Mouse (Mus musculus) embryo, embryonic 10 days (tissue): Measurements from ENCODE around the gene Fli1.

Experiments used
- DNase-seq: peaks from one replicate; pipeline ENCODE4 v3.0.0-alpha.2; 2015; ENCODE audit warnings: low spot score

Gene Fli1

GRCm38 (mm10) chr9:32542212-32543039 is at the start of gene Fli1:
Fli1 (minus strand) TSS chr9:32542861.
- DNase-seq, result no peak

DNA sequence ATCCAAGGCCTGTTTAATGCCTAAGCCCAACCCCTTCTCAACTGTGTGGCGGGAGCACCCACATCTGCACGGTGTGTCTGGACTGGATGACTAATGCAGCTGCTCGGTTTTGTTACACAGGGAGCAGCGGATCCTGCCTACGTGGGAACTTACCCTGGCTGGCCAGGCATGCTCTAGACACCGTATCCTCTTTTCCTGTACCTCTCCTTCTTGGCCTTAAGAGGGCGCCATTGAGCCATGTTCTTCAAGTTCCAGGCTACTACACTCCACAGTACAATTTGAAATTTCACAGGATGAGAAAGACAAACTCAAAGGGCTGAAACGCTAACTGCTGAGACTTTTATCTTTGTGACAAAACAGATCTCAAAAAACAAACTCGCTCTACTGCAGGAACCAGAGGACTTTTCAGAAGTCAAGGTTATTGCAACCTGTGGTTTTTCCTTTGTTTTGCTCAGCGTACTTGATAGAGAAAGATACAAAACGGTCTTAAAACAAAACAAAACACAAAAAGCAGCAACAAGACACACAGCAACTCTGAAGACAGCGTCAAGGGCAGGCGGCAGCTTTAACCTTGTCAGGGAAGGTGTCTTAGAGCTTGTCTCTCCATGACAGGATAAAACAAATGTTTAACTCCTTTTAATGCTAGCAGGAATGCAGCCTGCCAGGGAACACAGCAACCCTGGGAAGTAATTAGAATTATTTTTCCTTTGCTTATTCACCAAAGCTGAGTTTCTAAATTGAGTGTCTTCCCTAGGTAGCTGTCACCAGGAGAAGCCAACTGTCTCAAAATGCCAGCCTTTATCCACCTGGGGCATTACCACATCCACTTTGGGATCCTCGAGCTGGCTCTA is 49.3 kb upstream of the Fli1 start:
- DNase-seq, result peak; percentile 96

- DNase-seq, result no peak
These were observed 47.9 kb upstream of the Fli1 start for GRCm38 (mm10) chr9:32590571-32590970.

DNA sequence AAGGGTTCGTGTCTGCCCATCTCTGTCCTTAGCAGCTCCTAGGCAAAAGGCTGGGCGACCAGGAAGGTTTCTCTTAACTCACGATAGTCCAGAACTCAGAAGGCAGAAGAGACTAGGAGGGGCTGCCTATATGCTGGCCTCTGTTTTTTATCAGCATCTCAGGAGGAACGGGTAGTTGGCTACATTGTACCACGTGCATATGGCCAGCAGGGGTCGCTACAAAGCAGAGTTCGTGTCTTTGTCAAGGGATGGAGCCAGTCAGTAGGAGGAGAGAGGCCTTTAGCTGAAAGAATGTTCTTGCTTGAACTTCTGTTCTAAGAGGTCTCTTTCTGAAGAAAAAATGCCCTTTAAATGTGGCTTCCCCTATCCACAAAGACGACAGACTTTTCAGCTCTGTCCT is 47.2 kb upstream of the Fli1 start:
- peak; percentile 96 for DNase-seq

DNA sequence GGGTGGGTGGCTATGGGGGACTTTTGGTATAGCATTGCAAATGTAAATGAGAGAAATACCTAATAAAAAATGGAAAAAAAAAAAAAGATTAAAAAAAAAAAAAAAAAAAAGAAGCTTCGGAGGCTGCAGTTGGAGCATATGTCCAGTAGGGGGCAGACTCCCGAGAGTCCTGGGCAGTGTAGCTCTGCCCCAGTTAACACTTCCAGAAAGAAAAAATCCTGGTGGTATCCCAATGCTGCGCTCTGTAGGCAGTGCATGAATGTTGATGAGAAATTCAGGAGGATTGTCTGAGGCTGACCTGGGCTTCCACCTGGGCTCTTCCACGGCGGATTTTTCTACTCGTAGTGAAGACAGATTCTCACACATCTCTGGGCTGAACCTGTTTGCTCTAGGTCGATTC is 42.7 kb upstream of the Fli1 start:
- DNase-seq, result no peak

GRCm38 (mm10) chr9:32583905-32584304 is 41.2 kb upstream of the Fli1 start:
- DNase-seq, result no peak

DNA sequence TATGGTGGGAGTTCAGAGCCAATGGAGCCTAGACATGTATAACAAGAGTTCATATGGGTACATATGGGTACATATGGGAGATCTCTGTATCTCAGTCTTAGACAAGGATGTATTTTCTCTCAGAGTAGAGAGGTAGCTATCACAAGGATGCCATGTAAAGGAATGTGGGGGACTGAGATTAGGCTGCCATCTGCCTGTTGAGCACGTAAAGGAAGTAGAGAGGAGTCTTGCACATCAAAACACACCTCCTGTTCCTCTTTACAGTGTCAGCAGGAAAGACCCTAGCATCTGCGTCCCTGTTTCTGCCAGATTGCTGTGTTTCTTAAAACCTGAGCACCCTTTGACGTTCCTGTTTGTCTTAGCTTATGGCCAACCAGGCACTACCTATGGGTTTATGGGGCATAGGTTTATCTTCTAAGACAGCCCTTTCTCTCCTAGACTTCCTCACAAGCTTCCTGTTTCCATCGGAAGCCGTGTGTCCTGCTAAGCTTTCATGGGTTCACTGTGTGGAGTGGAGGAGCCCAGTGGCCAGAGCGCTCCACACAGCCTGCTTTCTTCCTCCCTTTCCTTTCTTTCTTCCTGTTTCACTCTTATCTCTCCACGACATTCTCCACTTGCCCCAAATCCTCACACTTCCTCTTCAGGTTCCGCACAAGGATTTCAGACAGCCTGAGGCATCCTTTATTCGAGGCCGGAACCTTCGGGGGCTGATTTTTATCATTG is 39.4 kb upstream of the Fli1 start:
- DNase-seq, result no peak

DNA sequence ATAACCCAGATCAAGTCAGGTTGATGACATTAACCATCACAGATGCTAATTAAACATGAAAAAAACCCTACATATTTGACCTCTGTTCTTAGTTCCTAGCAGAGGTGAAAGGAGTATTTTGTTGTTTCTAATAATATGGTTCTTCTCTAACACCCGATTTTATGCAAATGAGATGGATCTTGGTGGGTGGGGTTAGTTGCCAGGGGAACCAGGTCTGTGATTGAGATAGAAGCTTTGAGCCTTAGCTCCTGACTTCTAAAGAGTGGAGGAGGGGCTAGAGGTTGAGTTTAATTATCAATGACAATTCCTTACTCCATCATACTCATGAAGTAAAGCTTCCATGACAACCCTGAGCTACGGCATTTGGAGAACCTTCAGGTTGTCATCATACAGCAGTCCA is 35.8 kb upstream of the Fli1 start:
- DNase-seq, result no peak

DNA sequence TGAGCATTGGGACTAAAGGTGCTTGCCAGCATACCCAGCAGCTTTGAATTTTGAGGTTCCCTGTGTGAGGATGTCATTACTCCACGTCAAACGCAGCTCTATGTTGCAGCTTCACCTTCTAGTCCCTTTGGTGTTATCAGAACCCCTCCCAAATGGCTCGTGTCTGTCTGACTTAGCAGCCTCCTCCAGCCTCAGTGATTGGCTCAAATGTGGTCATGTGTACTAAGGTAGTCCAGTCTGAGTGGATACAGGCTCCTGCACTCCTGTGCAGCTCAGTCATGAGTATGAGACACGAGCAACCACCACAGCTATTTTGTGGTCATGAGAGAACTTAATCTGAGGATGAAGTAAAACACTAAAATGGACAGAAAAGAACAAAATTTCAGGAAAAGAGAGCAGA is 31.0 kb upstream of the Fli1 start:
- no peak for DNase-seq

DNA sequence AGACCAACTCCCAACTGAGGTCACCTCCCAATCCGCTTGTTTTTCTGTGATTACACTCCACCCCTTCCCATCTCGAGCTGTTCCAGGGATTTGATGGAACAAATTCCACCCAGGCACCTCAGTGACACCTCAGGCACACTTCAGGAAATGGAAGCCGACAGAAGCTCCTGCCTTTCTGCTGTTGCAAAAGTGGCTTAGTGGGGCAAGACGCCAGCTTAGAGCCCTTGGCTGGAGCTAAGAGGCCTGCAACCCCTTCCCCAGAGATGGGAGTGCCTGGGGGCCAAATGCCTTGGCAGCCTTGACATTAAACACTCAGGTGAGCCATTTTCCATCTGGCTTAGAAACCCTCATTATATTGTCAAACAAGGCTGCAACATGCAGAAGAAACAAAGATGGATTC is 29.0 kb upstream of the Fli1 start:
- no peak for DNase-seq

GRCm38 (mm10) chr9:32570547-32570946 is 27.9 kb upstream of the Fli1 start:
- DNase-seq, result no peak

- DNase-seq, result no peak
These were observed 26.6 kb upstream of the Fli1 start for GRCm38 (mm10) chr9:32569261-32569660.

DNA sequence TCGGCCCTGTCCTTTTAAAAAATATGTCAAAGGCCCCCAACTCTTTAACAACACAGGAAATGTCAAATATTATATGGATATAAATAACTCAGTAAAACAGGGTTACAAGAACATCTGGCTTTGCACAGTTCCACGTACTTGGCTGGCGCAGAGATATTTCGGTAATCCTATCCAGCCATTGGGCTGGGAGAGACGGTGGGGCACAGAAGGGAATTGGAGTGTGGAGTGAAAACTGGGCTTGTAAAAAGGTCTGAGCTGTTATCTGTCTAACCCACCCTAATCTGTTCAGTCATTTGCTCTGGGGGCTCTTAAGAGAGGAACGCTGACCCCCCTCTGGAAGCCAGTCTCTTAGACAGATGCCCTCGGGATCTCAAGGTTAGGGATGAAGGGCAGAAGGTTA is 24.9 kb upstream of the Fli1 start:
- no peak for DNase-seq

- DNase-seq, result no peak
These were observed 22.6 kb upstream of the Fli1 start for GRCm38 (mm10) chr9:32565309-32565708.

DNA sequence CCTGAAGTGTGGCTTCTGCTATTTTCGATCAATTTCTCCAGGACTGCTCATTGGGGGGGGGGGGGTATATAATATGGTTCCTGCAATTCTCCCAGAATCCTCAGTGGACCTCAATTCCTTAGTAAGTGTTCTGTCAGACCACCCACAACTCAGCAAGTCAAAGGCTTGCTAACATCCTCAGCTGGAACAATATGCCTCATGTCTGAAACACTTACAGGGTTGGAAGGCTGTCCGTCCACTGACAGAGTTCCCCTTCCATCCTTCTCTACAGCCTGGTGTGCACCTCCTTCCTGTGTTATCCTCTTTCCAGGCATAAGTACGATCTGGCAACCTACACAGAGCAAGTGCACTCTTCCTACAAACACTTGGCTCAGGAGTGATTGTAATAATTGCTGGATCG is 20.2 kb upstream of the Fli1 start:
- DNase-seq, result no peak

- DNase-seq, result no peak
These were observed 19.7 kb upstream of the Fli1 start for GRCm38 (mm10) chr9:32562409-32562808.

DNA sequence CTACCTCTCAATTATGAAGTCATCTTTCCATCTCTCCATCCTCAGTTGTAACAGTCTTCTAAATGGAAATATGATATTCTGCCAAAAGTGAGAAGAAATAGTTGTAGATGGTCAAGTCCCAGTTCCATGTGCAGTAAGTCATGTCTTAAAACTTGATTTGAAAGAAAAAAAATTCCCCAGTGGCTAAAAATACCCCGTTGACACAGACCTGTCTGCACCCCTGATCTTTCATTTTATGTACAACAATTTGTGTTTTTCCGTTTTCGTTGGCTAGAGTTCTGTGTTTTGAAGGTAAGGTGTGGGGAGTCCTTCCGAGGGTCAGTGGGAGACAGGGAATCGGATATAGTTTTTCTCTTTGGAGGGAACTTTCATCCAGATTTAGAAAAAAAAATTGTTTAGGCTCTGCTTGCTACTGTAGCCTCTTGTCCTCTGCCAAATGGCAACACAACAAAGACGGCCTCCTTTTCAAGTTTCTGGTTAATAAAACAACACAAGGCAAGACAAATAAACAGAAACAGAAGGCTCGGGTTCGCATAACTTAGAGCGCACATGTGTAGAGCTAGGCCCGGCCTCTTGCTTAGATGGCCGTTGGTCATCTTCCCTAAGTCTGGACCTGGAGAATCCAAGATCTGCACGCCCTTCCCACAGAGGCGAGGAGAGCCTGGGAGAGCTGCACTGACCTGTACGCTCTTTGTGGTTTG is 18.7 kb upstream of the Fli1 start:
- DNase-seq, result no peak

DNA sequence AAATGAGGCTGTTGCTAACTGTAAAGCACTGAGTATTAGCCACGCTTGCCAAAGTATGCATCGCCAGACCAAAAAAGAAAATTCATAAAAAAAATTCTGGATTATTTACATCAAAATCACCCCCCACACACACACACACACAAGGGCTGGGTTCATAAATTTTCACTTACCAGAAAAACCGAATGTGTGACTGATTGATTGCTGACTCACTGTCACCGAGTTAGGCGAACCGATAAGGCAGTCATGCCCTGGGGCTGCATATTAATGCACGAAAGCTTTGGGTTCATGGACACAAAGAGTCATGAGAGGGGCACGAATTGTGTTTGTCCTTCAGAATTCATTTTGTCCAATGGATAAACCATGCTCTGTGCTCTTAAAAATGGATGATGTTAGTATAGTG is 17.2 kb upstream of the Fli1 start:
- DNase-seq, result no peak

DNA sequence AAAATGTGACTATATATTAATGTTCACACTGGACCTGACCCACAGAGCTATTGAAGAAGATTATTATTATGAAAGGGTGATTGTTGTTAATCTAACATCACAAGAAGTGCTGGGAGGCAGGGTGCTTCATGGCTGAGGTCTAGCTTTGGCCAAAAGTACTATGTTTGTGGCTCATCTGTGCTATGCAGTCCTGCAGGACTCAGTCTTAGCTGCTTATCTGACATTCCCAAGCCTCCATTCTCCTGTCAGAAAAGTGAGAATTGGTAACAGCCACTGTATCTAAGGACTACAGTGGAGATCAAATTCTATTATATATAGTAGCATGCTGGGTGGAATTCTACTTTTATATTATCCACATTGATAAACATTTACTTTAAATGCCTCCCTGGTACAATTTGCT is 16.8 kb upstream of the Fli1 start:
- no peak for DNase-seq

DNA sequence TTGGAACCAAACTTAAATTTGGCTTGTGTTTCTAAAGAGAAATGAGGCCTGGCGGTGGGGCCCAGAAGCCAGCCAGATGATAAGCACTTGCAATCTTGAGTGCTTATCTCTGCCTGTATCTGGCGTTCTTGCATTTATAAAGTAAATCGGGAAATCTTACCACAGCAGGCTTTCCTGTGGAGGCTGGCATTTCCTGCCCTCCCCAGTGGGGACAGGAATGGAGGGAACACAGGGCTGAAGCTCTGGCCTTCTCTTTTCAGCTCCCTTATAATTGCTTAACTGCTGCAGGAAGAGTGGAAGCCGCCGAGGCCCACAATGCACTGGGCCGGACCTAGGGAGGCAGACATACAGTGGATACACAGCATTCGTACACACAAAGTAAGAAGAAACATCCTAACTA is 13.7 kb upstream of the Fli1 start:
- no peak for DNase-seq

DNA sequence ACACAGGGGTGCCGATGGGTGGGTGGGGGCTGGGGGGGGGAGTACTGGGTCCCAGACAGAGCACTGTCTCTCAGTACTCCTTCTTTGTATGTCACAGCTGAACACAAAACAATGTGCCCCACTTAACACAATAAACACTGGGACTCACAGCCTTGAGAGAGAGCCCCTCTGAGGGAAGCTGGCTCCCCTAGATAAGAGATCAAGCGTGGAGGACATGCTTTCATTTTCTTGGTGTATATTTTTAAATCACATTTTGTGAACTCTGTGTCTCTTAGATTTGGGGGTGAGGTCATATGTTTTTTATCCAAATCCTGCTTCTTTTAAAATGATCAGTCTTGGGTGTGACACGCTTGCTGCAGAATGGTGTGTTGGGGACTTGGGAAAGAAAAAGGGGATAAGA is 12.6 kb upstream of the Fli1 start:
- no peak for DNase-seq

GRCm38 (mm10) chr9:32550541-32550940 is 7.9 kb upstream of the Fli1 start:
- DNase-seq, result peak; percentile 88
